Mouse (Mus musculus) bone marrow macrophage, adult 2 months (primary cell): Measurements from ENCODE around the gene Masp1.

Experiments used
- CTCF ChIP-seq: IDR thresholded peaks from 2 replicates; pipeline ENCODE4 v1.5.1; 2012; ENCODE audit warnings: low read depth, mild to moderate bottlenecking, low read length, moderate library complexity
- POLR2A ChIP-seq: IDR thresholded peaks from 2 replicates; pipeline ENCODE4 v1.6.1; 2012; ENCODE audit warnings: mild to moderate bottlenecking, low read depth, low read length, borderline replicate concordance

GRCm38 (mm10) chr16:23416657-23417293 is 103.8 kb downstream of the Masp1 start:
- TF ChIP-seq POLR2A (no peak), CTCF (no peak)
